Mouse (Mus musculus) thymus, adult 2 months (tissue): ENCODE measurements around the gene Sept3. TPM values are rescaled to one million over a fixed set of nuclear protein-coding genes. Genes with fewer than 3 reads are reported as not detected.

ENCODE experiments used
- DNase-seq: peaks from one replicate; pipeline ENCODE4 v3.0.0; 2021
- H3K27ac ChIP-seq: fragments of 200-500 bp; 2 replicates; pipeline ENCODE4 v1.5.1; 2012; ENCODE audit warnings: low read length, control low read depth; ENCODE audit not compliant: control insufficient read depth, insufficient read depth
- H3K27me3 ChIP-seq: fragments of 200-500 bp; 2 replicates; pipeline ENCODE4 v1.6.1; 2012; ENCODE audit warnings: mild to moderate bottlenecking, low read length, moderate library complexity, mixed read lengths; ENCODE audit not compliant: control insufficient read depth, insufficient read depth
- H3K36me3 ChIP-seq: fragments of 200-500 bp; 2 replicates; pipeline ENCODE4 v1.6.1; 2012; ENCODE audit warnings: mild to moderate bottlenecking, low read length, moderate library complexity; ENCODE audit not compliant: control insufficient read depth, insufficient read depth
- H3K4me1 ChIP-seq: fragments of 200-500 bp; replicated peaks from 2 replicates; pipeline ENCODE4 v1.6.1; 2012; ENCODE audit warnings: low read length; ENCODE audit not compliant: control insufficient read depth, insufficient read depth
- H3K4me3 ChIP-seq: fragments of 200-500 bp; 2 replicates; pipeline ENCODE4 v1.5.1; 2012; ENCODE audit warnings: mild to moderate bottlenecking, low read length, control low read depth, moderate library complexity; ENCODE audit not compliant: control insufficient read depth, insufficient read depth
- CTCF ChIP-seq: fragments of 200-500 bp; IDR thresholded peaks from 2 replicates; pipeline ENCODE4 v1.5.1; 2012; ENCODE audit warnings: mild to moderate bottlenecking, control low read depth, low read length, moderate library complexity, borderline replicate concordance; ENCODE audit not compliant: control insufficient read depth, poor library complexity, insufficient read depth; ENCODE audit errors: extremely low read depth
- POLR2A ChIP-seq: fragments of 200-500 bp; IDR thresholded peaks from 2 replicates; pipeline ENCODE4 v1.6.1; 2012; ENCODE audit warnings: mild to moderate bottlenecking, low read length, control low read depth, moderate library complexity; ENCODE audit not compliant: control insufficient read depth, poor library complexity, insufficient read depth; ENCODE audit errors: extremely low read depth
- WGBS: fragments of 180-500 bp; shearing (Covaris S2); methylation state at CpG from one replicate; pipeline ENCODE4 v1.1.7; 2018; 5-methylcytosine and 5-hydroxymethylcytosine counted together
- polyA plus RNA-seq: library from polyadenylated mRNA; depleted of rRNA; stranded (reverse); fragments of >200 nt; gene quantifications from 2 replicates; pipeline ENCODE4 v1.2.3, GENCODE M21; 2012

Sept3 gene
- polyA plus RNA-seq, 1 experiment, result 4.6 TPM

GRCm38 (mm10) chr15:82307107-82307506 is 32.4 kb downstream of the Sept3 start:
- Histone ChIP-seq H3K4me1 (no peaks in the 10 kb centered on the region), H3K36me3 (no peaks in the 10 kb centered on the region), H3K27ac (no peak overlapping the region), H3K27me3 (no peaks in the 10 kb centered on the region; the same call in 1 of the 2 replicates), H3K4me3 (no peak overlapping the region)
- no peak for DNase-seq
- 97% methylated on average over 3 of the region's 3 CpGs for WGBS
- TF ChIP-seq CTCF (no peak), POLR2A (no peak)

- WGBS, result 87% methylated on average over 3 of the region's 3 CpGs
- no peak for DNase-seq
- no peak overlapping the region for H3K27ac ChIP-seq
- no peak for TF ChIP-seq POLR2A
- no peak for TF ChIP-seq CTCF
- no peaks in the 10 kb centered on the region; the same call in 1 of the 2 replicates for H3K27me3 ChIP-seq
- no peaks in the 10 kb centered on the region for H3K4me1 ChIP-seq
- no peaks in the 10 kb centered on the region for H3K36me3 ChIP-seq
- H3K4me3 ChIP-seq, result no peak overlapping the region
Observed at GRCm38 (mm10) chr15:82308416-82308815, 33.7 kb downstream of the Sept3 start.

GRCm38 (mm10) chr15:82317839-82318238 is 43.1 kb downstream of the Sept3 start:
- TF ChIP-seq CTCF (no peak), POLR2A (no peak)
- DNase-seq, result no peak
- H3K36me3 ChIP-seq, result no peaks in the 10 kb centered on the region

GRCm38 (mm10) chr15:82319613-82320012 is 44.9 kb downstream of the Sept3 start:
- H3K27ac ChIP-seq, result no peak overlapping the region
- TF ChIP-seq POLR2A, result no peak
- no peak for TF ChIP-seq CTCF
- H3K4me1 ChIP-seq, result no peaks in the 10 kb centered on the region
- 94% methylated on average over 1 of the region's 1 CpGs for WGBS
- no peak overlapping the region for H3K4me3 ChIP-seq
- DNase-seq, result no peak
- H3K27me3 ChIP-seq, result no peaks in the 10 kb centered on the region
- no peaks in the 10 kb centered on the region for H3K36me3 ChIP-seq

More at GRCm38 (mm10) chr15:82317839-82318238, 43.1 kb downstream of the Sept3 start:
- no peaks in the 10 kb centered on the region for H3K27me3 ChIP-seq
- 94% methylated on average over 6 of the region's 6 CpGs for WGBS
- H3K4me3 ChIP-seq, result no peak overlapping the region
- H3K27ac ChIP-seq, result no peak overlapping the region
- no peaks in the 10 kb centered on the region for H3K4me1 ChIP-seq

- DNase-seq, result no peak
- Histone ChIP-seq H3K36me3 (no peaks in the 10 kb centered on the region), H3K27me3 (no peaks in the 10 kb centered on the region), H3K27ac (no peak overlapping the region), H3K4me1 (peaks cover 6% of the 10 kb centered on the region; the same call in 1 of the 2 replicates), H3K4me3 (no peak overlapping the region)
- WGBS, result 87% methylated on average over 8 of the region's 8 CpGs
- no peak for TF ChIP-seq CTCF
Observed at GRCm38 (mm10) chr15:82322195-82322594, 47.5 kb downstream of the Sept3 start.

GRCm38 (mm10) chr15:82325382-82325781 is 50.7 kb downstream of the Sept3 start:
- DNase-seq, result no peak
- peaks cover 6% of the 10 kb centered on the region; the same call in 1 of the 2 replicates for H3K4me1 ChIP-seq
- TF ChIP-seq CTCF (no peak), POLR2A (no peak)
- no peak overlapping the region for H3K4me3 ChIP-seq
- no peaks in the 10 kb centered on the region for H3K36me3 ChIP-seq
- WGBS, result 55% methylated on average over 2 of the region's 2 CpGs
- H3K27me3 ChIP-seq, result no peaks in the 10 kb centered on the region
- H3K27ac ChIP-seq, result no peak overlapping the region

GRCm38 (mm10) chr15:82335194-82335593 is 60.5 kb downstream of the Sept3 start:
- 98% methylated on average over 4 of the region's 4 CpGs for WGBS
- H3K4me3 ChIP-seq, result no peak overlapping the region
- H3K27me3 ChIP-seq, result no peaks in the 10 kb centered on the region
- H3K36me3 ChIP-seq, result no peaks in the 10 kb centered on the region; the same call in 1 of the 2 replicates
- no peak for DNase-seq
- no peak overlapping the region for H3K27ac ChIP-seq
- no peak for TF ChIP-seq POLR2A
- TF ChIP-seq CTCF, result no peak
- H3K4me1 ChIP-seq, result peaks cover 11% of the 10 kb centered on the region
